18 mouse cellular contexts compared by ENCODE assay signal in the genomic region with DNA sequence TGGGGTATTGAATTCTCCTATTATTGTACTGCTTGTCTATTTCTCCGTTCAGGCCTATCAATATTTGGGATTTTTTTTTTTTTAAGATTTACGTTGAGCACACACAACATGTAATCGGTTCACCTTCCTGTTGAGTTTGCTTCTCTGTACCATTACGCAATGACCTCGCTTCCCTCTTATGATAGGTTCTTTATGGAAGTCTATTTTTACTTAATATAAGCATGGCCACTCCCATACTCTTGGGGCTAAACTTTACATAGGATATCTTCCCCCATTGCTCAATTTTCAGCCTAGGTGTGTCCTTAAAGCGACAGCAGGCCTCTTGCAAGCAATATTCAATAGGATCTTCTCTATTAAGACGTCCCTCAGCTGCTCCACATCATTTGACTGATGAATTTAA.
"Had no signal": no experiment of that assay in that cellular context is flagged by ENCODE, and none has a peak within 500 bp of the region (broad histone marks: within the 10 kb centered on the region; RNA-seq: fewer than 3 reads in every experiment).

No protein-coding gene starts in this region.

- H3K4me1 ChIP-seq: midbrain, embryonic 10.5 days; midbrain, embryonic 13.5 days; neural tube, embryonic 13.5 days; neural tube, embryonic 15.5 days had no signal

- H3K27ac ChIP-seq: liver, embryonic 14.5 days; midbrain, embryonic 10.5 days; midbrain, embryonic 13.5 days; neural tube, embryonic 13.5 days; neural tube, embryonic 15.5 days had no signal

- H3K27me3 ChIP-seq: midbrain, embryonic 13.5 days; neural tube, embryonic 13.5 days; neural tube, embryonic 15.5 days had no signal

- H3K9ac ChIP-seq: liver, embryonic 14.5 days; lung, embryonic 14.5 days; midbrain, embryonic 13.5 days; neural tube, embryonic 13.5 days; neural tube, embryonic 15.5 days had no signal

- DNase-seq: lung, adult 18-20 months; lung, embryonic 14.5 days; lung, postnatal 10 days; lung, postnatal 4 days; retina, postnatal 1 day; right cerebral cortex, adult 18-20 months; right cerebral cortex, postnatal 25 days; right cerebral cortex, postnatal 4 days; spleen, adult 18-20 months; thymus, adult 2 months; thymus, postnatal 36 days had no signal

- H3K36me3 ChIP-seq: midbrain, embryonic 10.5 days; midbrain, embryonic 13.5 days; neural tube, embryonic 13.5 days; neural tube, embryonic 15.5 days had no signal

- H3K9me3 ChIP-seq: midbrain, embryonic 10.5 days; midbrain, embryonic 13.5 days; neural tube, embryonic 13.5 days; neural tube, embryonic 15.5 days had no signal

- H3K4me3 ChIP-seq: midbrain, embryonic 10.5 days; midbrain, embryonic 13.5 days; myocyte; neural tube, embryonic 13.5 days; neural tube, embryonic 15.5 days had no signal

- ATAC-seq: midbrain, embryonic 13.5 days; midbrain, embryonic 16.5 days had no signal

- H3K4me2 ChIP-seq: lung, embryonic 14.5 days; midbrain, embryonic 13.5 days; neural tube, embryonic 13.5 days; neural tube, embryonic 15.5 days had no signal
